Mouse (Mus musculus): ENCODE data around the gene Kncn. TPM values are rescaled to one million over a fixed set of nuclear protein-coding genes. Genes with fewer than 3 reads are reported as not detected.

Kncn gene
- polyA plus RNA-seq, 1 experiment from 2014 or later: not detected

DNA sequence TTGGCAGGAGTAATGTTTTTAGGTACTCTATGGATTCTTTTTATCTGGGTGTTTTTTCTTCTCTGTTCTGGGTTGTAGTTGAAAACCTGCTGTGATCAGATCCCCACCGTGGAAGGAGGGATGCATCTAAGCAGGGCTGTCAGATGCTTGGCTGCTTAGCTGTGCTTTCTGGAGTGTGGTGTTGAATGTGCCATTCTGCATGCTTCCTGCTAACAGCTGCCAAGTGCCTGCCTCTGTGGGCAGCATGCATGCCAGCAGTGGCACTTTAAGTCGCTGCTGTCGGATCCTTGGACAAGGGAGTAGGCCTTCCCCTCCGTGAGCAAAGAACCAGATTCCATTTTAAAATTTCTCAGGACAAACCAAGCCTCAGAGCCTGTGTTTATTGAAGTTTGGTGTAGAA, 28.6 kb upstream of the Kncn start:
- no peak overlapping the region for H3K4me2 ChIP-seq
- TF ChIP-seq CTCF (IDR thresholded peaks at IDR 0.05; ENCODE audit: low read depth): no peak
- H3K9ac ChIP-seq: no peak overlapping the region
- no peaks in the 10 kb centered on the region for H3K27me3 ChIP-seq (ENCODE audit: insufficient read depth, low read length)
- ATAC-seq (ENCODE audit: insufficient read depth) (no peak), DNase-seq (no peak)
- H3K4me1 ChIP-seq (ENCODE audit: insufficient read depth): no peaks in the 10 kb centered on the region
- H3K4me3 ChIP-seq (ENCODE audit: low read depth, low read length): no peak overlapping the region
- H3K27ac ChIP-seq (ENCODE audit: low read depth): no peak overlapping the region
- no peaks in the 10 kb centered on the region for H3K9me3 ChIP-seq (ENCODE audit: low read depth, low read length)
- H3K36me3 ChIP-seq (ENCODE audit: insufficient read depth): peaks cover 14% of the 10 kb centered on the region
- 51% methylated on average over 4 of the region's 4 CpGs for WGBS

- Histone ChIP-seq H3K4me2 (no peak overlapping the region), H3K4me1 (ENCODE audit: insufficient read depth) (no peaks in the 10 kb centered on the region), H3K9me3 (ENCODE audit: low read depth, low read length) (no peaks in the 10 kb centered on the region), H3K9ac (no peak overlapping the region), H3K36me3 (ENCODE audit: insufficient read depth) (peaks cover 14% of the 10 kb centered on the region), H3K27me3 (ENCODE audit: insufficient read depth, low read length) (no peaks in the 10 kb centered on the region), H3K27ac (ENCODE audit: low read depth) (no peak overlapping the region), H3K4me3 (ENCODE audit: low read depth, low read length) (no peak overlapping the region)
- DNase-seq (no peak), ATAC-seq (ENCODE audit: insufficient read depth) (no peak)
- no peak for TF ChIP-seq CTCF (IDR thresholded peaks at IDR 0.05; ENCODE audit: low read depth)
- 60% methylated on average over 4 of the region's 4 CpGs for WGBS
Observed at GRCm38 (mm10) chr4:115856282-115856681, 27.9 kb upstream of the Kncn start.

DNA sequence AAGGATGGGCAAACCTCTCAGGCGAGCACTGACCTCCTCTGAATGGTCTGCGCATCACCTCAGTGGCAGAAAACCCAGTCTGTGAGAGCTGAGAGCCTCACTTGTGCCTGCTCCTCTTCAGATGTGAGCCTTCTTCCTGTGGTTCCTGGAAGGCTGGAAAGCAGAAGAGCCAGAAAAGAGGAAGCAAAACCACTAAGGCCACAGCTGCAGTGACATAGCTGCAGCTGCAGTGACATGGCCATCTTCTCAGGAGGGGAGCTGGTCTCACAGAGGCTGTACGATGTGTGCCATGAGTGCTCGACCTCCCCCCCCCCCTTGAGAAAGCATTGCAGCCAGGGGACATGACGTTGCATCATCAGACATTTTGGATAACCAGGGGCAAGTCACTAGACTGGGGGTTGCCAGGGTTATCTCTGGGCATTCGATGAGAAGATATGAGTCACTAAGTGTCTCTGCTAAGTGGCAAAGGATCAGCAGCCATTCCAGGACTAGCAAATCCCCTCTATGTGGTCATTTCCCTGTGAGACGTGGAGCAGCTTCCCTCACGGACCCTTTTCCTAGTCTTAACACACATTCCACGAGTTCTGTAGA, 26.8 kb upstream of the Kncn start:
- Histone ChIP-seq H3K4me1 (ENCODE audit: insufficient read depth) (no peaks in the 10 kb centered on the region), H3K27ac (ENCODE audit: low read depth) (no peak overlapping the region), H3K27me3 (ENCODE audit: insufficient read depth, low read length) (no peaks in the 10 kb centered on the region), H3K4me2 (no peak overlapping the region), H3K4me3 (ENCODE audit: low read depth, low read length) (no peak overlapping the region), H3K9ac (no peak overlapping the region), H3K9me3 (ENCODE audit: low read depth, low read length) (no peaks in the 10 kb centered on the region), H3K36me3 (ENCODE audit: insufficient read depth) (peaks cover 16% of the 10 kb centered on the region; the same call in 1 of the 2 replicates)
- 67% methylated on average over 9 of the region's 9 CpGs for WGBS
- no peak for TF ChIP-seq CTCF (IDR thresholded peaks at IDR 0.05; ENCODE audit: low read depth)
- DNase-seq: no peak
- no peak for ATAC-seq (ENCODE audit: insufficient read depth)

- no peak for DNase-seq
- Histone ChIP-seq H3K27ac (ENCODE audit: low read depth) (no peak overlapping the region), H3K9me3 (ENCODE audit: low read depth, low read length) (no peaks in the 10 kb centered on the region), H3K36me3 (ENCODE audit: insufficient read depth) (0 out of 2 replicates have a peak, but pooled peaks cover 10% of the 10 kb centered on the region), H3K27me3 (ENCODE audit: insufficient read depth, low read length) (no peaks in the 10 kb centered on the region), H3K4me1 (ENCODE audit: insufficient read depth) (no peaks in the 10 kb centered on the region), H3K9ac (no peak overlapping the region), H3K4me3 (ENCODE audit: low read depth, low read length) (no peak overlapping the region), H3K4me2 (no peak overlapping the region)
- ATAC-seq (ENCODE audit: insufficient read depth): no peak
- 63% methylated on average over 7 of the region's 7 CpGs for WGBS
- no peak for TF ChIP-seq CTCF (IDR thresholded peaks at IDR 0.05; ENCODE audit: low read depth)
Observed at GRCm38 (mm10) chr4:115863352-115863751, 20.8 kb upstream of the Kncn start.

GRCm38 (mm10) chr4:115863880-115864279, 20.3 kb upstream of the Kncn start:
- DNase-seq (no peak), ATAC-seq (ENCODE audit: insufficient read depth) (no peak)
- no peaks in the 10 kb centered on the region for H3K9me3 ChIP-seq (ENCODE audit: low read depth, low read length)
- H3K27ac ChIP-seq (ENCODE audit: low read depth): no peak overlapping the region
- H3K4me3 ChIP-seq (ENCODE audit: low read depth, low read length): no peak overlapping the region
- no peaks in the 10 kb centered on the region for H3K4me1 ChIP-seq (ENCODE audit: insufficient read depth)
- no peak overlapping the region for H3K4me2 ChIP-seq
- H3K36me3 ChIP-seq (ENCODE audit: insufficient read depth): 0 out of 2 replicates have a peak, but pooled peaks cover 10% of the 10 kb centered on the region
- TF ChIP-seq CTCF (IDR thresholded peaks at IDR 0.05; ENCODE audit: low read depth): no peak
- 32% methylated on average over 10 of the region's 10 CpGs for WGBS
- no peak overlapping the region for H3K9ac ChIP-seq
- no peaks in the 10 kb centered on the region for H3K27me3 ChIP-seq (ENCODE audit: insufficient read depth, low read length)

DNA sequence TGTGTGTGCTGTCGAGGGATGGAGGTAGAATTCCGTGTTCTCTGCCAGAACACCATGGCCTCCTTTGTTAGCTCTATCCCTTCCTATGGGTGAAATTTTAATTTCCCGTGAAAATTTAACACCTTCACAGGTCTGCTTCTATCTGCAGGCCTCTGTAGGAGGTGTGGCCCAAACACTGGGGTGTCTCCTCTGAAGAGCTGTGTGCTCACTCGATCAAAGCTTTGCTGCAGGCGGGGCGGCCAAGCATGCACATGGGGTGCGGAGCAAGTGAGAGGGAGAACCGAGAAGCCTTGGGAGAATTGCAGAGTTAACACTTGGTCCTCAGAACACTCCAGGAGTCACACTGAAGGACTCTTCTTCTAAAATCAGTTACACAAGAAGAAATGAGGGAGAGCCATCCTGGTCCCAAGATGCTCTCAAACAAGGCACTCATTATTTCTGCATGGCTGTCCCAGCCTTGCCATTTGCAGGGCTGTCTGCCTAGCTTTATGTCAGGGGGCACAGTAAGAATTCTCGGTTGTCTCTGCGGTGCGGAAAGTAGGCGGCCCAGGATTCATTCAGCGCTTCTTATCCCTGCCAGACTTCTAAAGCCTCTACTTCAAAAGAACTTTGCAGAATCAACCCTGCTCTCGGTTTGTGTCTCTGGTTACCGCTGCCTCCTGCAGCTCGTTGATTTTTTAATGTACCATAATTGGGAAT, 14.5 kb upstream of the Kncn start:
- Histone ChIP-seq H3K4me3 (ENCODE audit: low read depth, low read length) (no peak overlapping the region), H3K36me3 (ENCODE audit: insufficient read depth) (peaks cover 16% of the 10 kb centered on the region; the same call in 1 of the 2 replicates), H3K9me3 (ENCODE audit: low read depth, low read length) (no peaks in the 10 kb centered on the region), H3K4me1 (ENCODE audit: insufficient read depth) (no peaks in the 10 kb centered on the region), H3K9ac (no peak overlapping the region), H3K4me2 (no peak overlapping the region), H3K27ac (ENCODE audit: low read depth) (no peak overlapping the region), H3K27me3 (ENCODE audit: insufficient read depth, low read length) (no peaks in the 10 kb centered on the region)
- DNase-seq: no peak
- no peak for TF ChIP-seq CTCF (IDR thresholded peaks at IDR 0.05; ENCODE audit: low read depth)
- no peak for ATAC-seq (ENCODE audit: insufficient read depth)
- 35% methylated on average over 16 of the region's 16 CpGs for WGBS

GRCm38 (mm10) chr4:115873231-115873630, 11.0 kb upstream of the Kncn start:
- no peaks in the 10 kb centered on the region for H3K9me3 ChIP-seq (ENCODE audit: low read depth, low read length)
- WGBS: 83% methylated on average over 3 of the region's 3 CpGs
- no peak overlapping the region for H3K27ac ChIP-seq (ENCODE audit: low read depth)
- no peak for ATAC-seq (ENCODE audit: insufficient read depth)
- H3K9ac ChIP-seq: no peak overlapping the region
- H3K36me3 ChIP-seq (ENCODE audit: insufficient read depth): peaks cover 16% of the 10 kb centered on the region; the same call in 1 of the 2 replicates
- no peaks in the 10 kb centered on the region for H3K27me3 ChIP-seq (ENCODE audit: insufficient read depth, low read length)
- no peak for TF ChIP-seq CTCF (IDR thresholded peaks at IDR 0.05; ENCODE audit: low read depth)
- no peak overlapping the region for H3K4me3 ChIP-seq (ENCODE audit: low read depth, low read length)
- no peak for DNase-seq
- no peak overlapping the region for H3K4me2 ChIP-seq
- no peaks in the 10 kb centered on the region for H3K4me1 ChIP-seq (ENCODE audit: insufficient read depth)
